Mouse (Mus musculus) liver, embryonic 15.5 days (tissue): ENCODE results near the gene Spi1. TPM values are rescaled to one million over a fixed set of nuclear protein-coding genes. Genes with fewer than 3 reads are reported as not detected.

Experiments
- ATAC-seq: fragments of 200-750 bp; cut with Nextera tagmentation; 2 replicates; pipeline ENCODE4 v1.8.0; 2017; ENCODE audit warnings: moderate number of reproducible peaks, mild to moderate bottlenecking, moderate library complexity; ENCODE audit not compliant: insufficient read depth
- H3K27ac ChIP-seq: fragments of 300-500 bp; sonication (generic); replicated peaks from 2 replicates; pipeline ENCODE4 v1.5.1; 2015; ENCODE audit warnings: mild to moderate bottlenecking, inconsistent platforms
- H3K27me3 ChIP-seq: fragments of 300-500 bp; sonication (generic); 2 replicates; pipeline ENCODE4 v1.6.1; 2015; ENCODE audit warnings: mild to moderate bottlenecking, inconsistent platforms
- H3K36me3 ChIP-seq: fragments of 300-500 bp; sonication (generic); replicated peaks from 2 replicates; pipeline ENCODE4 v1.6.1; 2015; ENCODE audit warnings: moderate library complexity, mild to moderate bottlenecking, inconsistent platforms
- H3K4me1 ChIP-seq: fragments of 300-500 bp; sonication (generic); replicated peaks from 2 replicates; pipeline ENCODE4 v1.6.1; 2015; ENCODE audit warnings: inconsistent platforms
- H3K4me2 ChIP-seq: fragments of 300-500 bp; sonication (generic); 2 replicates; pipeline ENCODE4 v1.6.1; 2015; ENCODE audit warnings: moderate library complexity, mild to moderate bottlenecking, inconsistent platforms
- H3K4me3 ChIP-seq: fragments of 300-500 bp; sonication (generic); replicated peaks from 2 replicates; pipeline ENCODE4 v1.5.1; 2015; ENCODE audit warnings: mild to moderate bottlenecking, inconsistent platforms
- H3K9ac ChIP-seq: fragments of 300-500 bp; sonication (generic); 2 replicates; pipeline ENCODE4 v1.6.1; 2015; ENCODE audit warnings: moderate library complexity, mild to moderate bottlenecking, inconsistent platforms
- H3K9me3 ChIP-seq: fragments of 300-500 bp; sonication (generic); replicated peaks from 2 replicates; pipeline ENCODE4 v1.6.1; 2016; ENCODE audit warnings: inconsistent platforms
- WGBS: fragments of 180-500 bp; shearing (Covaris S2); methylation state at CpG from one replicate; pipeline ENCODE4 v1.1.7; 2015; ENCODE audit warnings: mixed read lengths; ENCODE audit not compliant: insufficient replicate concordance; 5-methylcytosine and 5-hydroxymethylcytosine counted together
- polyA plus RNA-seq: library from polyadenylated mRNA; unstranded; fragments of >200 nt; fragmentation: Nextera tagmentation; extraction: Ambion mirVana; gene quantifications from 2 replicates; pipeline ENCODE4 v1.2.1, GENCODE M21; 2015

Spi1 gene
- polyA plus RNA-seq, 1 experiment from 2014 or later, result 25.9 TPM

DNA sequence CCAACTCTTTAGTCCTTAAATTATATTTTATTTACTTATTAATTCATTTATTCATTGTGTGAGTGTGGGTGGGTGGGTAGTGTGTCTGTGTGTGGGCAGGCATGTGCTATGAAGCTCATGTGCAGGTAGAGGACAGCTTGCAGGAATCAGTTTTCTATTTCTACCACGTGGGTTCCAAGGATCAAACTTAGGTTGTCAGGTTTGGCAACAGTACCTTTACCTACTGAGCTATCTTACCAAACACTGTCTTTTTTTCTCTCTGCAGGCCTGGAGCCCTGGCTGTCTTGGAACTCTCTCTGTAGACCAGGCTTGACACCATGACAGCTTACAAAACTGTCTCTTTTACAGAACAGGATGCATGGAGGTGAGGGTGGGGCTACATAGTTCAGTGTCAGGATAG is 69.1 kb downstream of the Spi1 start:
- Histone ChIP-seq H3K9ac (no peak overlapping the region), H3K4me2 (no peak overlapping the region), H3K36me3 (peaks cover 40% of the 10 kb centered on the region), H3K4me3 (no peak overlapping the region), H3K9me3 (no peaks in the 10 kb centered on the region), H3K27me3 (no peaks in the 10 kb centered on the region), H3K27ac (no peak overlapping the region), H3K4me1 (no peaks in the 10 kb centered on the region)
- ATAC-seq, result no peak
- 83% methylated on average over 1 of the region's 1 CpGs for WGBS

DNA sequence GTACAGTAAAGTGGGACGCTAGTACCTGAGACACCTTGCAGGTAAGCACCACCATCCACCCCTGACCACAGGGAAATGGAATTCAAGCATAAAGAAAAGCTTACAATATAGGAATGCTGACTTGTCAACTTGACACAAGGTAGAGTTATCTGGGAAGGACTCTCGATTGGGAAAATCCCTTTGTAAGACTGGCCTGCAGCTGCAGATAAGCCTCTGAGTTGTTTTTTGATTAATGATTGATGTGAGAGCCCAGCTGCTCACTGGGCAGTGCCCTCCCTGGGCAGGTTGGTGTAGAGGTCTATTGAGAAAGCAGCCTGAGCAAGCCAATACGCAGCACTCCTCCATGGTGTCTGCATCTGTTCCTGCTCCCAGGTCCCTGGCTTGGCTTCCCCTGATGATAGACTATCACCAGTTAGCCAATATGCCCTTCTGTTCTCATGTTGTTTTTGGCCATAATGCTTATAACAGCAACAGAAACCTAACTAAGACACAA is 70.7 kb downstream of the Spi1 start:
- Histone ChIP-seq H3K27ac (no peak overlapping the region), H3K4me2 (no peak overlapping the region), H3K9ac (no peak overlapping the region), H3K27me3 (no peaks in the 10 kb centered on the region), H3K9me3 (no peaks in the 10 kb centered on the region), H3K4me3 (no peak overlapping the region), H3K4me1 (no peaks in the 10 kb centered on the region), H3K36me3 (peaks cover 50% of the 10 kb centered on the region)
- ATAC-seq, result no peak
- 55% methylated on average over 3 of the region's 3 CpGs for WGBS

DNA sequence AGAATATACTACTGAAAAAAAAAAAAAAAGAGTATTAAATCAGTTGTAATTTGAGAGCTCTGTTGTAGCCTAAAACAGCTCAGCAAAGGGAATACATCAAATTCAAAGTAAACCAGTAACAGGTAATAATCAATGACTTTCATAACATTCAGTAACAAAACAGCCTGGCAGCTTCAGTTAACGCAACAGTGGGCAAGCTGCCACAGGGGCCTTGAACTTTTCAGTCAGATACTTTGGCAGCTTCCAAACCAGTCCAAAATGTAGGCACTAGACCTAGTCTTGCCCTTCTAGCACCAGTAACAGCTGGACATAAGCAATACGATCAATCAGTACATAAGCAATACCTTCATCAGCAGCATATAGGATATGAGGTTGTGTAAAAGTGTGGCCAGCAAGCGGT is 71.9 kb downstream of the Spi1 start:
- H3K4me2 ChIP-seq, result no peak overlapping the region
- no peaks in the 10 kb centered on the region for H3K27me3 ChIP-seq
- 82% methylated on average over 3 of the region's 3 CpGs for WGBS
- no peak for ATAC-seq
- H3K9me3 ChIP-seq, result no peaks in the 10 kb centered on the region
- no peak overlapping the region for H3K9ac ChIP-seq
- H3K4me3 ChIP-seq, result no peak overlapping the region
- no peak overlapping the region for H3K27ac ChIP-seq
- H3K36me3 ChIP-seq, result peaks cover 55% of the 10 kb centered on the region
- no peaks in the 10 kb centered on the region for H3K4me1 ChIP-seq

DNA sequence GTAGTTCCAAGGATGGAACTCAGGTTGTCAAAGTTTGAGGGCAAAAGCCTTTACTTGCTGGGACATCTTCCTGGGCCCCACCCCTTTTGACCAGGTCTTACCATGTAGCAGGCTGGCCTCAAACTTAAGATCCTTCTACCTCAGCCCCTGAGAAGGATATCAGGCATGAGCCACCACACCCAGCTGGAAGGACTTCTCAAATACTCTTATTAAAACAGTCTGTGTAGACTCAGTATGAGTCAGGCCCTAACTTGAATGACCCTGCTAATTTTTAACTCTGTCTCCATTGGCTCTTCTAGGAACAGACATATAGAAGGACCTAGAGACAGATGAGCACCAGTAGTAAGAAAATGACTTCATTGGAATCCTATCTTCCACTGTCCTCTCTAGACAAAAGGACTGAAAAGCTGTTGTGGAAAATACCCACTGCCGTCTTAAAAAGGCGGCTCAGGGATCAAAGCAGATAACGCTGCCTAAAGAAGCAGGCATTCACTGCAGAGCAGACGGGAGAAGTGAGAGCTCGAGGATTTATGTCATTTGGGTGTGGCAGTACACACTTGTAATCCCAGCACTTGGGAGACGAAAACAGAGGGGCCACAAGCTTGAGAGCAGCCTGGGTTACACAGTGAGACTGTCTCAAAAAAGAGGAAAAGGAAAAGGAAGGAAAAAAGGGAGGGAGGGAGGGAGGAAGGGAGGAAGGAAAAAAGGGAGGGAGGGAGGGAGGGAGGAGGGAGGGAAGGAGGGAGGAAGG is 75.0 kb downstream of the Spi1 start:
- H3K4me1 ChIP-seq, result no peaks in the 10 kb centered on the region
- no peak overlapping the region for H3K27ac ChIP-seq
- WGBS, result 60% methylated on average over 6 of the region's 6 CpGs
- peaks cover 61% of the 10 kb centered on the region for H3K36me3 ChIP-seq
- H3K9me3 ChIP-seq, result no peaks in the 10 kb centered on the region
- no peak overlapping the region for H3K4me2 ChIP-seq
- H3K4me3 ChIP-seq, result no peak overlapping the region
- no peak for ATAC-seq
- no peak overlapping the region for H3K9ac ChIP-seq
- no peaks in the 10 kb centered on the region for H3K27me3 ChIP-seq

DNA sequence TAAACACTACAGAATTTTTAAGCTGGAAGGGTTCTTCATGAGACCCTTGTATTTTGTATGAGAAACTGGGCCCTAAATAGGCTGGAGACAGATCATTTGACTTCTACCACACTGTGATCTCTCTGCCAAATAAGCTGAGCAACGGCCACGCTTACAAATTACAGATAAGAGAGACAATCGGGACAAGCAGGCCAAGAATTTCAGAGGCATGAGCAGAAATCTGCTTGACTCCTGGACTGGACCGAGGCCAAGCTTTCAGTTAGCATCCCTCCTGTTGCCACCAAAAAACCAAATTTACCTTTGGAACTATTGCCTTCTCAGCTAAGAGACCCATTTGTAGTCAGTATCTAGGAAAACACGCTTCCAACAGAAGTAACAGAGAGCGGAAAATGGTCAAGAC is 78.4 kb downstream of the Spi1 start:
- Histone ChIP-seq H3K9me3 (no peaks in the 10 kb centered on the region), H3K4me2 (no peak overlapping the region), H3K27me3 (no peaks in the 10 kb centered on the region), H3K4me1 (peaks cover 26% of the 10 kb centered on the region), H3K27ac (no peak overlapping the region), H3K4me3 (no peak overlapping the region), H3K36me3 (peaks cover 63% of the 10 kb centered on the region), H3K9ac (no peak overlapping the region)
- ATAC-seq, result no peak
- WGBS, result 63% methylated on average over 6 of the region's 6 CpGs

DNA sequence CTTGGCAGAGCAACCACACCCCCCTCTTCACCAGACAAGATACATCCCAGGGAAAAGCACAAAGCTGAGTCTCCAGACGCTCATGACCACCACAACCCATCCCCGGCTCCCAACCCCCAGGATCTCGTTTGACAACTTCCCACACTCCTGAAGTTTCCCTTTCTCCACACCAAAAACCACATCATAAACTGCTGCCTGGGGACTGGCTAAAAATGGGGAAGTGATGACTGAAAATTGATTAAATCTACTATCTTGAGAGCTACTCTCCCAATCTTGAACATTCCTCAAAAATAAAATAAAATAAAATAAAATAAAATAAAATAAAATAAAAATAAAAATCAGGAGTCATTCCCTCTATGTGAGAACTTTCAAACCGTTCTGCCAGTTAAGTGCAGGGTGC is 80.8 kb downstream of the Spi1 start:
- Histone ChIP-seq H3K4me2 (no peak overlapping the region), H3K4me3 (no peak overlapping the region), H3K9ac (no peak overlapping the region), H3K9me3 (no peaks in the 10 kb centered on the region), H3K27me3 (no peaks in the 10 kb centered on the region), H3K27ac (no peak overlapping the region), H3K4me1 (peaks cover 26% of the 10 kb centered on the region), H3K36me3 (peaks cover 57% of the 10 kb centered on the region)
- no peak for ATAC-seq
- 62% methylated on average over 4 of the region's 4 CpGs for WGBS

DNA sequence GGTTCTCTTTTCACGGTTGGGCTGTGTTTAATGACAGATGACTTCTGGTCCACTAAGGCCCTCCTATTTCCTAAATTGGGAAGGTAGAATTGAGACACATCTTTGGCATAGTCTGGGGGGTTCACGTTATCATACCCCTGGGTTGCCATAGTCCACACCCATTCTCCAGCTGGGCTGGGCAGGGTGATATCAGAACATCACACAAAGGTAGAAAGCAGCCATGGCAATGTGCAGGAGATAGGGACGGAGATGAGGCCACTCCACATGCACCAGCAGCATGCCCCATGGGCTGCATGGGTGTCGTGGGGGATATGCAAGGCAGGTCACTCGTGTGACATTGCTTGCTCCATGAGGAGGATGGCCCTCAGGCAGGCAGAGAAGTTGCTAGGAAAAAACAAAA is 81.3 kb downstream of the Spi1 start:
- WGBS, result 32% methylated on average over 5 of the region's 5 CpGs
- Histone ChIP-seq H3K4me3 (no peak overlapping the region), H3K36me3 (peaks cover 54% of the 10 kb centered on the region), H3K4me2 (no peak overlapping the region), H3K27ac (no peak overlapping the region), H3K9me3 (no peaks in the 10 kb centered on the region), H3K4me1 (peaks cover 26% of the 10 kb centered on the region), H3K9ac (no peak overlapping the region), H3K27me3 (no peaks in the 10 kb centered on the region)
- ATAC-seq, result peak; percentile 25; the same call in 1 of the 2 replicates

DNA sequence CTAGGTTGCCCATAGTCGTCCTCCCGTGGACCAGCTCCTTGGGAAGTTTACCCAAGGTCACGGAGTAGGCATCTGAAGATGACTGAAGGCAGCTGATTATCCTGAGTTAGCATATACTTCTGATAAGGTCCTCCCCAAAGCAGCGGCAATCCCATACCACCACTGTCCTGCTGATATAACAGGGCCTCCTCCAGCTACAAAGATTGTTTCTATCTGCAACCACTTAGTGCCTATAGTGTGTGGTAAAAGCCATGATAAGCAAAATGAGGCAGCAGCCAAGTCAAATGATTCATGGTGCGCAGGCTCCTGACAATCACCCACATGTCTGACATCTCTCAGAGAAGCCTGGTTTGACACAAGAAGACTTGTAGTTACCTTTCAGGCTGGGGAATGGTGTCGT is 82.8 kb downstream of the Spi1 start:
- 36% methylated on average over 6 of the region's 6 CpGs for WGBS
- peaks cover 60% of the 10 kb centered on the region for H3K36me3 ChIP-seq
- H3K27me3 ChIP-seq, result no peaks in the 10 kb centered on the region
- H3K4me2 ChIP-seq, result no peak overlapping the region
- no peaks in the 10 kb centered on the region for H3K9me3 ChIP-seq
- no peak overlapping the region for H3K27ac ChIP-seq
- H3K4me3 ChIP-seq, result no peak overlapping the region
- no peak overlapping the region for H3K9ac ChIP-seq
- ATAC-seq, result peak; percentile 77
- peaks cover 26% of the 10 kb centered on the region for H3K4me1 ChIP-seq

Other genes starting within 250 kb of the Spi1 start
- 114 and 116 TPM in 2 replicates for gene Mtch2, start 235.2 kb upstream of the Spi1 start, polyA plus RNA-seq
- 1.9 and 2.0 TPM in 2 replicates for gene C1qtnf4, start 196.5 kb upstream of the Spi1 start, polyA plus RNA-seq
- gene Kbtbd4, start 177.7 kb upstream of the Spi1 start, polyA plus RNA-seq, result 16.1 and 17.6 TPM in 2 replicates
- gene Ndufs3, start 177.6 kb upstream of the Spi1 start, polyA plus RNA-seq, result 134 and 136 TPM in 2 replicates
- gene Celf1, start 142.0 kb upstream of the Spi1 start, polyA plus RNA-seq, result 50.0 and 53.8 TPM in 2 replicates
- 1.1 TPM in 2 replicates for gene Rapsn, start 46.8 kb upstream of the Spi1 start, polyA plus RNA-seq
- 138 and 146 TPM in 2 replicates for gene Psmc3, start 28.4 kb upstream of the Spi1 start, polyA plus RNA-seq
- gene Slc39a13, start 12.0 kb upstream of the Spi1 start, polyA plus RNA-seq, result 10.9 and 13.6 TPM in 2 replicates
- gene Mybpc3, start 35.8 kb downstream of the Spi1 start, polyA plus RNA-seq, result 0.15 and 0.17 TPM in 2 replicates
- gene Madd, start 101.4 kb downstream of the Spi1 start, polyA plus RNA-seq, result 6.3 and 6.9 TPM in 2 replicates
- gene Nr1h3, start 120.4 kb downstream of the Spi1 start, polyA plus RNA-seq, result 20.4 and 21.0 TPM in 2 replicates
- 9.9 and 10.1 TPM in 2 replicates for gene Acp2, start 120.5 kb downstream of the Spi1 start, polyA plus RNA-seq
- gene Ddb2, start 154.6 kb downstream of the Spi1 start, polyA plus RNA-seq, result 5.8 and 6.1 TPM in 2 replicates
- gene Pacsin3, start 173.6 kb downstream of the Spi1 start, polyA plus RNA-seq, result 15.8 and 18.2 TPM in 2 replicates
- 60.7 and 67.9 TPM in 2 replicates for gene Arfgap2, start 182.6 kb downstream of the Spi1 start, polyA plus RNA-seq